Mouse (Mus musculus) embryonic facial prominence, embryonic 11.5 days (tissue): ENCODE data around the gene Vps25. TPM values are rescaled to one million over a fixed set of nuclear protein-coding genes. Genes with fewer than 3 reads are reported as not detected.

Experiments used
- ATAC-seq: fragments of 200-750 bp; cut with Nextera tagmentation; replicated peaks from 2 replicates; pipeline ENCODE4 v1.8.0; 2017; ENCODE audit warnings: low read depth; ENCODE audit not compliant: insufficient number of reproducible peaks, low FRiP score, low TSS enrichment
- DNase-seq: peaks from one replicate; pipeline ENCODE4 v3.0.0-alpha.2; 2015; ENCODE audit warnings: low spot score
- H3K27ac ChIP-seq: fragments of 300-500 bp; sonication (generic); replicated peaks from 2 replicates; pipeline ENCODE4 v1.5.1; 2014; ENCODE audit warnings: mild to moderate bottlenecking, low read depth, low read length, control low read depth
- H3K27me3 ChIP-seq: fragments of 300-500 bp; sonication (generic); 2 replicates; pipeline ENCODE4 v1.6.1; 2014; ENCODE audit warnings: mild to moderate bottlenecking, low read length, moderate library complexity, mixed read lengths; ENCODE audit not compliant: control insufficient read depth, insufficient read depth
- H3K36me3 ChIP-seq: fragments of 300-500 bp; sonication (generic); replicated peaks from 2 replicates; pipeline ENCODE4 v1.6.1; 2014; ENCODE audit warnings: low read depth, mild to moderate bottlenecking, low read length, moderate library complexity, mixed read lengths; ENCODE audit not compliant: control insufficient read depth, insufficient read depth
- H3K4me1 ChIP-seq: fragments of 300-500 bp; sonication (generic); 2 replicates; pipeline ENCODE4 v1.6.1; 2014; ENCODE audit warnings: low read length, mixed read lengths; ENCODE audit not compliant: control insufficient read depth, insufficient read depth
- H3K4me2 ChIP-seq: fragments of 300-500 bp; sonication (generic); 2 replicates; pipeline ENCODE4 v1.6.1; 2014; ENCODE audit warnings: low read depth, mild to moderate bottlenecking, control low read depth, low read length, moderate library complexity
- H3K4me3 ChIP-seq: fragments of 300-500 bp; sonication (generic); 2 replicates; pipeline ENCODE4 v1.5.1; 2014; ENCODE audit warnings: low read depth, low read length, control low read depth
- H3K9ac ChIP-seq: fragments of 300-500 bp; sonication (generic); replicated peaks from 2 replicates; pipeline ENCODE4 v1.6.1; 2014; ENCODE audit warnings: mild to moderate bottlenecking, control low read depth, low read length
- H3K9me3 ChIP-seq: fragments of 300-500 bp; sonication (generic); replicated peaks from 2 replicates; pipeline ENCODE4 v1.6.1; 2016; ENCODE audit warnings: mild to moderate bottlenecking, low read length, inconsistent platforms, mixed read lengths; ENCODE audit not compliant: control insufficient read depth
- WGBS: fragments of 180-500 bp; shearing (Covaris S2); extraction: QIAGEN DNeasy Blood & Tissue Kit; methylation state at CpG from one replicate; pipeline ENCODE4 v1.1.7; 2014; 5-methylcytosine and 5-hydroxymethylcytosine counted together
- polyA plus RNA-seq: library from polyadenylated mRNA; unstranded; fragments of >200 nt; fragmentation: Nextera tagmentation; extraction: Ambion mirVana; gene quantifications from 2 replicates; pipeline ENCODE4 v1.2.1, GENCODE M21; 2014

The Vps25 gene
- 114 and 117 TPM in 2 replicates for polyA plus RNA-seq

DNA sequence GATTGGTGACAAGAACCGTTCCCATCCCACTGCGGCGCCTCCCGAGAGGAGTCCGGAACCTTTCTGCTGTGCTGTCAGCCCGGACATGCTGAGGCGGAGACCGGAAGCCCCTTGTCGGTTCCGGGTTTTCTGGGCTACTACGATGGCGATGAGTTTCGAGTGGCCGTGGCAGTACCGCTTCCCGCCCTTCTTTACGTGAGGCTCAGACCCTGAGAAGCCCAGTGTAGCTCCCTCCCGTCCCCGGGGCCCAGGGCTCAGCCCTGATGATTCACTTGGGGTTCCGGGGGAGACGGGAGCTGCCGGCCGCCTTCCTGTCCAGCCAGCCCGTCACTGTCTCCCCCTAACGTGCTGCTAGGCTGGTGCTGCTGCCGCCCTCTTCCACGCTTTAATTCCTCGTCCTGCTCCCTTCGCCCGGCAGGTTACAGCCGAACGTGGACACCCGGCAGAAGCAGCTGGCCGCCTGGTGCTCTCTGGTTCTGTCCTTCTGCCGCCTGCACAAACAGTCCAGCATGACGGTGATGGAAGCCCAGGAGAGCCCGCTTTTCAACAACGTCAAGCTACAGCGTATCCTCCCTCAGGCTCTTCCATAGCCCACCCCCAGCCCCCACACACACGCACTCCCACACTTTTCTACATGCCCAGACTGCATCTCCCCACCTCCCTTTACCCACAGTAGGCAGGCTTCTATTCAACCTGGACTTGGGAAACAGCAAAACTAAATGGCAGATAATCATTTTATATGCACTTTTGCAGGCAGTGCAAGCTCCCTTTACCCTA lies at the start of gene Vps25:
Gene Vps25, plus strand, starts transcription at position 95 of the 777 bp plus-strand sequence.
- Histone ChIP-seq H3K9me3 (no peaks in the 10 kb centered on the region), H3K27me3 (no peaks in the 10 kb centered on the region), H3K27ac (peak within 1 kb of the TSS; percentile 86), H3K9ac (peak within 1 kb of the TSS; percentile 95), H3K4me2 (peak within 1 kb of the TSS; percentile 86), H3K4me1 (no peaks in the 10 kb centered on the region), H3K4me3 (peak within 1 kb of the TSS; percentile 86), H3K36me3 (no peaks in the 10 kb centered on the region)
- 0% methylated on average over 40 of the region's 40 CpGs for WGBS
- DNase-seq (peak; percentile 91), ATAC-seq (peak; percentile 84)

DNA sequence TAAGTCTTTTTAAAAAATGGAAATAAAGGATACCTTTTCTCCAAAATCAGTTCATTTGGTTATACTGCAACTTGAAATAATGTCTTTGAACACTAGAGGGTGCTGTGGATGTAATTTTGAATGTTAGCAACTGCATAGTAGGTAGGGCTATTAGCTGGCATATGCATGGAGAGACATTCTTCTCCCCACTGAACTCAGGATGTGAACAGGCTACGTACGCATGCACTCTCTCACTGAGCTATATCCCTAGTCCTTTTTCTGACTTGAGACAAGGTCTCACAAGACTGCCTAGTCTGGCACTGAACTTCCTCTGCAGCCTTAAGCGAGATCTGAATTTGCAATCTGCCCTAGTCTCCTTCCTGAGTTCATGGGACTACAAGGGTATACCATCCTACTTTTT lies 41.5 kb upstream of the Vps25 start:
- Histone ChIP-seq H3K36me3 (no peaks in the 10 kb centered on the region), H3K4me1 (no peaks in the 10 kb centered on the region), H3K4me2 (no peak overlapping the region), H3K27ac (no peak overlapping the region), H3K9me3 (no peaks in the 10 kb centered on the region), H3K4me3 (no peak overlapping the region), H3K9ac (no peak overlapping the region), H3K27me3 (no peaks in the 10 kb centered on the region)
- 51% methylated on average over 3 of the region's 3 CpGs for WGBS
- ATAC-seq, result no peak
- peak; percentile 90 for DNase-seq

DNA sequence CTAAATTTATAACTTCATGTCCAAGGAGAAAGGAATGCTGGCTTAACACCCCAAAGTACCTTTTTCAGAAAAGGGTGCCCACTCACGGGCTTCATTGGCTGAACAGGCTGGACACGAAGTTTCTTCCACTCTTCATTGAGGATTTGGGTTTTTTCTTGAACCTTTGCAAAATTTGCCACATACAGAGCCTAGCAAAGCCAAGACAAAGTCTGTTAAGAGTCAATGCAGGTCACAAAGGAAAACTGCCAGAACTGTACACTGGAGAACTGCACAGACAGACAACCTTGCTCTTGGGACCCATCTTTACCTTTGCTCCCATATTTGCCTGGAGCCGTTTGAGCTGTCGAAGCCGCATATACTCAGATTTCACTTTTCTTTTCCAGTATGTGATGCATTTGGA lies 36.6 kb upstream of the Vps25 start:
- ATAC-seq, result no peak

DNA sequence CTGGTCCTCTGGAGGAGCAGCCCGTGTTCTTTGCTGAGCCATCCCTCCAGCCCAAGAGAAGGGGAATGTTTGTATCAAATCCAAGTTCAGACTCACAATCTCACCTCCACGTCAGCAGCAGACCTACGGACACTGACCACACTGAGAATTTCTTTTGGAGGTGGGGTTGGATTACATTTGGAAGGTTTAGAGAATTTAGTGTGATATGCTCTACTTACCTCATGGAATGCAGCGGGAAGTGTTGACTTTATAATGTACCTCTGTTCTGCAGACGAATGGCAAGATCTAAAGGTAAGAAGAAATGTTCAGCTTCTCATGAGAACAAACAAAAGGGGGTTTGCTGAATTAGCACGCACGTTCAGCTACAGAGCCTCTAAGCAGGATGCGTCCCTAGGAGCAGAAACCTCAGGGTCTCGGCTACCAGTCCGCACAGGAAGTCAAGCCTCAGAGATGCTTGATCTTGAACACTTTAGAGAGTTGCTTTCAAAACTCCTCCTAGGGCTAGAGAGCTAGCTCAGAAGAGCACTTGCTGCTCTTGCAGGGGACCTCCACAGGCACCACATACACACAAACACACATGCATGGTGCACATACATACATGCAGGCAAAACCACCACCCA lies 35.0 kb upstream of the Vps25 start:
- no peak overlapping the region for H3K27ac ChIP-seq
- H3K4me3 ChIP-seq, result no peak overlapping the region
- DNase-seq (no peak), ATAC-seq (no peak)
- no peak overlapping the region for H3K4me2 ChIP-seq
- 76% methylated on average over 10 of the region's 10 CpGs for WGBS
- no peaks in the 10 kb centered on the region for H3K27me3 ChIP-seq
- no peaks in the 10 kb centered on the region for H3K36me3 ChIP-seq
- no peaks in the 10 kb centered on the region for H3K9me3 ChIP-seq
- H3K4me1 ChIP-seq, result no peaks in the 10 kb centered on the region
- no peak overlapping the region for H3K9ac ChIP-seq

More for the DNA sequence above, 36.6 kb upstream of the Vps25 start:
- no peak for DNase-seq
- H3K4me3 ChIP-seq, result no peak overlapping the region
- no peaks in the 10 kb centered on the region for H3K9me3 ChIP-seq
- WGBS, result 84% methylated on average over 5 of the region's 5 CpGs
- H3K4me1 ChIP-seq, result no peaks in the 10 kb centered on the region
- no peaks in the 10 kb centered on the region for H3K36me3 ChIP-seq
- H3K4me2 ChIP-seq, result no peak overlapping the region
- no peak overlapping the region for H3K9ac ChIP-seq
- no peak overlapping the region for H3K27ac ChIP-seq
- H3K27me3 ChIP-seq, result no peaks in the 10 kb centered on the region

GRCm38 (mm10) chr11:101220853-101221252 lies 32.7 kb upstream of the Vps25 start:
- Histone ChIP-seq H3K36me3 (no peaks in the 10 kb centered on the region), H3K4me2 (no peak overlapping the region), H3K4me1 (no peaks in the 10 kb centered on the region), H3K4me3 (no peak overlapping the region), H3K9ac (no peak overlapping the region), H3K27me3 (no peaks in the 10 kb centered on the region), H3K9me3 (no peaks in the 10 kb centered on the region), H3K27ac (no peak overlapping the region)
- ATAC-seq, result no peak
- 43% methylated on average over 2 of the region's 2 CpGs for WGBS
- no peak for DNase-seq

GRCm38 (mm10) chr11:101221306-101221986 lies 32.1 kb upstream of the Vps25 start:
- no peaks in the 10 kb centered on the region for H3K36me3 ChIP-seq
- H3K9ac ChIP-seq, result no peak overlapping the region
- no peaks in the 10 kb centered on the region for H3K9me3 ChIP-seq
- no peak overlapping the region for H3K27ac ChIP-seq
- no peak overlapping the region for H3K4me2 ChIP-seq
- ATAC-seq (no peak), DNase-seq (no peak)
- no peaks in the 10 kb centered on the region for H3K4me1 ChIP-seq
- no peak overlapping the region for H3K4me3 ChIP-seq
- no peaks in the 10 kb centered on the region for H3K27me3 ChIP-seq
- WGBS, result 89% methylated on average over 8 of the region's 8 CpGs

- Histone ChIP-seq H3K4me1 (no peaks in the 10 kb centered on the region), H3K4me3 (no peak overlapping the region), H3K9me3 (no peaks in the 10 kb centered on the region), H3K4me2 (no peak overlapping the region), H3K9ac (no peak overlapping the region), H3K36me3 (no peaks in the 10 kb centered on the region), H3K27ac (no peak overlapping the region), H3K27me3 (no peaks in the 10 kb centered on the region)
- ATAC-seq, result no peak
- no peak for DNase-seq
- 91% methylated on average over 3 of the region's 3 CpGs for WGBS
Observed at GRCm38 (mm10) chr11:101224337-101224736, 29.2 kb upstream of the Vps25 start.
